ENCODE assay signal across 7 mouse cellular contexts in genomic region chr4:134450392-134451195, GRCm38 (mm10). TPM values are rescaled to one million over a fixed set of nuclear protein-coding genes. Genes with fewer than 3 reads are reported as not detected.
DNase-seq lines count a peak whose midpoint lies in the region; ATAC-seq and TF ChIP-seq lines count a peak whose summit lies in the region.

No protein-coding gene starts in this region.

- no peak overlapping the region for H3K27ac ChIP-seq in ES-Bruce4 (ENCODE audit: insufficient read depth, low read length)
- H3K27ac ChIP-seq in forebrain, embryonic 14.5 days (ENCODE audit: low read depth, low read length) = peak overlapping the region; percentile 92
- no peak overlapping the region for H3K27ac ChIP-seq in intestine, embryonic 16.5 days (ENCODE audit: low read length)
- peak overlapping the region; percentile 27 for H3K27ac ChIP-seq in limb, embryonic 10.5 days
- peak overlapping the region; percentile 86 for H3K27ac ChIP-seq in neural tube, embryonic 15.5 days (replicated peaks)

- 0 out of 2 replicates have a peak overlapping the region, but pooled peaks have one; percentile 9 for H3K9ac ChIP-seq in ES-Bruce4 (ENCODE audit: low read depth, poor library complexity, severe bottlenecking)
- H3K9ac ChIP-seq in forebrain, embryonic 14.5 days (ENCODE audit: low read length) = peak overlapping the region; percentile 49
- H3K9ac ChIP-seq in intestine, embryonic 16.5 days (ENCODE audit: low read depth, low read length) = no peak overlapping the region
- peak overlapping the region; percentile 30; the same call in 1 of the 2 replicates for H3K9ac ChIP-seq in neural tube, embryonic 15.5 days (replicated peaks)

- peak; percentile 69 for ATAC-seq in forebrain, embryonic 14.5 days
- no peak for ATAC-seq in intestine, embryonic 16.5 days
- peak; percentile 48; the same call in 1 of the 2 replicates for ATAC-seq in neural tube, embryonic 15.5 days (ENCODE audit: low FRiP score)

- H3K9me3 ChIP-seq in ES-Bruce4 (replicated peaks; ENCODE audit: control insufficient read depth, insufficient read depth, low read length, poor library complexity, severe bottlenecking) = no peaks in the 10 kb centered on the region
- H3K9me3 ChIP-seq in forebrain, embryonic 14.5 days (replicated peaks; ENCODE audit: control insufficient read depth, low read length) = no peaks in the 10 kb centered on the region
- H3K9me3 ChIP-seq in intestine, embryonic 16.5 days (ENCODE audit: control insufficient read depth, low read length) = no peaks in the 10 kb centered on the region
- no peaks in the 10 kb centered on the region for H3K9me3 ChIP-seq in limb, embryonic 10.5 days (replicated peaks)
- H3K9me3 ChIP-seq in neural tube, embryonic 15.5 days (replicated peaks) = no peaks in the 10 kb centered on the region

- no peak for TF ChIP-seq CTCF in ES-Bruce4 (IDR thresholded peaks at IDR 0.05; ENCODE audit: low read depth, low read length)

- no peak for TF ChIP-seq EP300 in ES-Bruce4 (IDR thresholded peaks at IDR 0.05; ENCODE audit: insufficient read depth, low read depth, low read length)

- H3K4me2 ChIP-seq in forebrain, embryonic 14.5 days (ENCODE audit: low read length) = peak overlapping the region; percentile 8
- 0 out of 2 replicates have a peak overlapping the region, but pooled peaks have one; percentile 1 for H3K4me2 ChIP-seq in intestine, embryonic 16.5 days (ENCODE audit: low read depth, low read length)
- peak overlapping the region; percentile 31 for H3K4me2 ChIP-seq in neural tube, embryonic 15.5 days

- H3K27me3 ChIP-seq in ES-Bruce4 (ENCODE audit: control insufficient read depth, insufficient read depth, low read length, poor library complexity, severe bottlenecking) = no peaks in the 10 kb centered on the region
- H3K27me3 ChIP-seq in forebrain, embryonic 14.5 days (replicated peaks; ENCODE audit: control insufficient read depth, insufficient read depth, low read length) = 0 out of 2 replicates have a peak, but pooled peaks cover 9% of the 10 kb centered on the region
- peaks cover 8% of the 10 kb centered on the region; the same call in 1 of the 2 replicates for H3K27me3 ChIP-seq in intestine, embryonic 16.5 days (replicated peaks; ENCODE audit: control insufficient read depth, insufficient read depth, low read length)
- H3K27me3 ChIP-seq in limb, embryonic 10.5 days (ENCODE audit: low read depth, poor library complexity, severe bottlenecking) = peaks cover 80% of the 10 kb centered on the region
- no peaks in the 10 kb centered on the region; the same call in 1 of the 2 replicates for H3K27me3 ChIP-seq in neural tube, embryonic 15.5 days (replicated peaks)

- TF ChIP-seq POLR2A in ES-Bruce4 (IDR thresholded peaks at IDR 0.05; ENCODE audit: insufficient read depth, low read length) = no peak

- H3K4me1 ChIP-seq in ES-Bruce4 (ENCODE audit: control insufficient read depth, insufficient read depth, low read length) = peaks cover 6% of the 10 kb centered on the region
- H3K4me1 ChIP-seq in forebrain, embryonic 14.5 days (ENCODE audit: control insufficient read depth, insufficient read depth, low read length) = peaks cover 24% of the 10 kb centered on the region
- H3K4me1 ChIP-seq in intestine, embryonic 16.5 days (ENCODE audit: control insufficient read depth, insufficient read depth, low read length) = peaks cover 14% of the 10 kb centered on the region
- peaks cover 29% of the 10 kb centered on the region for H3K4me1 ChIP-seq in limb, embryonic 10.5 days
- H3K4me1 ChIP-seq in neural tube, embryonic 15.5 days = peaks cover 47% of the 10 kb centered on the region

- DNase-seq in brain, adult 2 months (ENCODE audit: low read depth, low spot score) = peak; percentile 93
- DNase-seq in forebrain, embryonic 14.5 days (ENCODE audit: low spot score) = peak; percentile 75
- peak; percentile 48 for DNase-seq in limb, embryonic 10.5 days (ENCODE audit: low spot score)
- DNase-seq in urinary bladder, postnatal 36 days (ENCODE audit: low spot score in 2 of 2) = no peak

- WGBS in forebrain, embryonic 14.5 days = 9% methylated on average over 20 of the region's 20 CpGs
- 30% methylated on average over 20 of the region's 20 CpGs for WGBS in intestine, embryonic 16.5 days
- 14% methylated on average over 20 of the region's 20 CpGs for WGBS in limb, embryonic 10.5 days
- WGBS in neural tube, embryonic 15.5 days = 16% methylated on average over 20 of the region's 20 CpGs

- no peaks in the 10 kb centered on the region for H3K36me3 ChIP-seq in ES-Bruce4 (ENCODE audit: control insufficient read depth, insufficient read depth, low read length, poor library complexity, severe bottlenecking)
- H3K36me3 ChIP-seq in forebrain, embryonic 14.5 days (ENCODE audit: control insufficient read depth, insufficient read depth, low read length) = no peaks in the 10 kb centered on the region
- no peaks in the 10 kb centered on the region for H3K36me3 ChIP-seq in intestine, embryonic 16.5 days (ENCODE audit: control insufficient read depth, insufficient read depth, low read length)
- H3K36me3 ChIP-seq in limb, embryonic 10.5 days = no peaks in the 10 kb centered on the region
- H3K36me3 ChIP-seq in neural tube, embryonic 15.5 days = no peaks in the 10 kb centered on the region

- 0 out of 2 replicates have a peak overlapping the region, but pooled peaks have one; percentile 7 for H3K4me3 ChIP-seq in ES-Bruce4 (ENCODE audit: low read depth, low read length)
- H3K4me3 ChIP-seq in forebrain, embryonic 14.5 days (ENCODE audit: low read depth, low read length) = no peak overlapping the region
- no peak overlapping the region for H3K4me3 ChIP-seq in intestine, embryonic 16.5 days (ENCODE audit: low read length)
- peak overlapping the region; percentile 35 for H3K4me3 ChIP-seq in limb, embryonic 10.5 days
- no peak overlapping the region for H3K4me3 ChIP-seq in neural tube, embryonic 15.5 days (replicated peaks)

RNA-seq across cellular contexts. Expression of gene Stmn1, which starts 17.5 kb away (rescaled TPM):
- polyA plus RNA-seq in ES-Bruce4 (2011; ENCODE audit: insufficient read depth, insufficient read length, low read depth, missing spikeins) = 266 and 270 TPM in 2 replicates
- polyA plus RNA-seq in forebrain, embryonic 14.5 days (2014; fragmentation: Nextera tagmentation; extraction: Ambion mirVana) = 7,624 and 8,172 TPM in 2 replicates
- polyA plus RNA-seq in intestine, embryonic 16.5 days (2015; fragmentation: Nextera tagmentation; extraction: Ambion mirVana) = 982 and 1,127 TPM in 2 replicates
- polyA plus RNA-seq in limb, embryonic 10.5 days (2016; fragmentation: Nextera tagmentation; extraction: Ambion mirVana) = 1,855 and 1,993 TPM in 2 replicates
- 4,048 and 4,915 TPM in 2 replicates for polyA plus RNA-seq in neural tube, embryonic 15.5 days (2015; fragmentation: Nextera tagmentation; extraction: Ambion mirVana)

RNA-seq across cellular contexts. Expression of gene Paqr7, which starts 45.9 kb away (rescaled TPM):
- 1.5 and 3.4 TPM in 2 replicates for polyA plus RNA-seq in ES-Bruce4 (2011; ENCODE audit: insufficient read depth, insufficient read length, low read depth, missing spikeins)
- 4.3 and 6.0 TPM in 2 replicates for polyA plus RNA-seq in forebrain, embryonic 14.5 days (2014; fragmentation: Nextera tagmentation; extraction: Ambion mirVana)
- polyA plus RNA-seq in intestine, embryonic 16.5 days (2015; fragmentation: Nextera tagmentation; extraction: Ambion mirVana) = 23.6 and 32.1 TPM in 2 replicates
- polyA plus RNA-seq in limb, embryonic 10.5 days (2016; fragmentation: Nextera tagmentation; extraction: Ambion mirVana) = 1.2 TPM in 2 replicates
- 30.5 and 35.2 TPM in 2 replicates for polyA plus RNA-seq in neural tube, embryonic 15.5 days (2015; fragmentation: Nextera tagmentation; extraction: Ambion mirVana)

RNA-seq across cellular contexts. Expression of gene Pafah2, which starts 54.5 kb away (rescaled TPM):
- 16.4 and 16.5 TPM in 2 replicates for polyA plus RNA-seq in ES-Bruce4 (2011; ENCODE audit: insufficient read depth, insufficient read length, low read depth, missing spikeins)
- polyA plus RNA-seq in forebrain, embryonic 14.5 days (2014; fragmentation: Nextera tagmentation; extraction: Ambion mirVana) = 7.6 and 9.8 TPM in 2 replicates
- polyA plus RNA-seq in intestine, embryonic 16.5 days (2015; fragmentation: Nextera tagmentation; extraction: Ambion mirVana) = 61.6 and 69.2 TPM in 2 replicates
- polyA plus RNA-seq in limb, embryonic 10.5 days (2016; fragmentation: Nextera tagmentation; extraction: Ambion mirVana) = 8.1 and 8.6 TPM in 2 replicates
- polyA plus RNA-seq in neural tube, embryonic 15.5 days (2015; fragmentation: Nextera tagmentation; extraction: Ambion mirVana) = 7.5 and 8.9 TPM in 2 replicates

Comparison
In these comparisons a context has a peak if more than half of its experiments do, and no peak if none do; other contexts are left out.
1. H3K27ac ChIP-seq: peak in forebrain, embryonic 14.5 days (single experiment), limb, embryonic 10.5 days (single experiment) and neural tube, embryonic 15.5 days (single experiment); none in ES-Bruce4 (single experiment) and intestine, embryonic 16.5 days (single experiment).
2. H3K4me3 ChIP-seq: peak in ES-Bruce4 (single experiment) and limb, embryonic 10.5 days (single experiment); none in forebrain, embryonic 14.5 days (single experiment), intestine, embryonic 16.5 days (single experiment) and neural tube, embryonic 15.5 days (single experiment).
3. DNase-seq: peak in brain, adult 2 months (single experiment), forebrain, embryonic 14.5 days (single experiment) and limb, embryonic 10.5 days (single experiment); none in urinary bladder, postnatal 36 days (0 of 2).
4. Peak in every context shown above with its lines, with median percentiles within 50 percentile points of each other: H3K4me2 ChIP-seq.